Mouse (Mus musculus): ENCODE measurements at regions not wholly inside any gene's neighbourhood (a gene's known extent, or its start where the extent isn't known, plus 50 kb on each side); places are given as distances from the start of the nearest gene placed in this dataset.

DNA sequence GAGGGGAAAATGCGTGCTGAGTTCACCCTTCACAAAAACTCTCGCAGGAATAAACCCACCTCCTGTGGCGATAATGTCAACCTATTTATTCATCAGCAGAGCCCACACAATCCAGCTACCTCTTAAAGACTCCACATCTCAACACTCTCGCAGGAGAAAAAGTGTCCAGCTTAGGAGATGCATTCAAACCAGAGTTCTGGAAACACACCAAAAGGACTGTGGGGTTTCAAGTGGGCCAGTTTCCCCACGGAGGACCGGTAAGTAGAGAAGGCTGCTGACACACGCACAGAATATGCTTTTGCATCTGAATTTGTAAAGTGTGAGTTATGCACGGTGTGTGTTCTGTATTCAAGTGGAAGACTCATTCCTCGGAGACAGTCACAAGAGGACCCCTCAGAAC lies 164.0 kb downstream of the Rpap3 start:
- no peak for TF ChIP-seq GATA1 (IDR thresholded peaks at IDR 0.05; ENCODE audit: borderline replicate concordance, low read length)
- no peak for TF ChIP-seq FLI1 (IDR thresholded peaks at IDR 0.05; ENCODE audit: low read length)

All from megakaryocyte, embryonic 14.5 days (primary cell).